Mouse (Mus musculus) E14TG2a.4 (cell line): ENCODE data around the gene Adgrf1.

Source experiments
- H3K27me3 ChIP-seq: 2 replicates; pipeline ENCODE4 v1.6.1; 2014; ENCODE audit warnings: low read length, control low read depth; ENCODE audit not compliant: insufficient read depth
- H3K36me3 ChIP-seq: 2 replicates; pipeline ENCODE4 v1.6.1; 2014; ENCODE audit warnings: low read length, control low read depth; ENCODE audit not compliant: insufficient read depth
- H3K4me1 ChIP-seq: replicated peaks from 2 replicates; pipeline ENCODE4 v1.6.1; 2014; ENCODE audit warnings: low read depth, low read length, control low read depth
- H3K4me3 ChIP-seq: replicated peaks from 2 replicates; pipeline ENCODE4 v1.5.1; 2014; ENCODE audit warnings: mild to moderate bottlenecking, low read length
- H3K9me3 ChIP-seq: 2 replicates; pipeline ENCODE4 v1.6.1; 2014; ENCODE audit warnings: low read length, control low read depth
- CTCF ChIP-seq: conservative IDR thresholded peaks from 2 replicates; pipeline ENCODE4 v1.5.1; 2014; ENCODE audit warnings: low read length
- NANOG ChIP-seq: IDR thresholded peaks from 2 replicates; pipeline ENCODE4 v1.6.1; 2014; ENCODE audit warnings: borderline replicate concordance, low read length, mixed read lengths
- POU5F1 ChIP-seq: IDR thresholded peaks from 2 replicates; pipeline ENCODE4 v1.6.1; 2014; ENCODE audit warnings: low read length, borderline replicate concordance

Gene Adgrf1

GRCm38 (mm10) chr17:43242609-43243008, 27.5 kb upstream of the Adgrf1 start:
- Histone ChIP-seq H3K27me3 (no peaks in the 10 kb centered on the region), H3K36me3 (no peaks in the 10 kb centered on the region), H3K4me1 (peaks cover 12% of the 10 kb centered on the region), H3K9me3 (no peaks in the 10 kb centered on the region), H3K4me3 (no peak overlapping the region)
- TF ChIP-seq NANOG = no peak
- no peak for TF ChIP-seq CTCF
- no peak for TF ChIP-seq POU5F1

- no peaks in the 10 kb centered on the region for H3K9me3 ChIP-seq
- H3K27me3 ChIP-seq = no peaks in the 10 kb centered on the region
- H3K4me1 ChIP-seq = peaks cover 7% of the 10 kb centered on the region
- no peak for TF ChIP-seq POU5F1
- no peak for TF ChIP-seq CTCF
- no peak for TF ChIP-seq NANOG
- no peak overlapping the region for H3K4me3 ChIP-seq
- no peaks in the 10 kb centered on the region for H3K36me3 ChIP-seq
Observed at GRCm38 (mm10) chr17:43245364-43245763, 24.8 kb upstream of the Adgrf1 start.

GRCm38 (mm10) chr17:43247245-43247644, 22.9 kb upstream of the Adgrf1 start:
- H3K36me3 ChIP-seq = no peaks in the 10 kb centered on the region
- H3K4me1 ChIP-seq = peaks cover 7% of the 10 kb centered on the region
- no peaks in the 10 kb centered on the region for H3K27me3 ChIP-seq
- TF ChIP-seq POU5F1 (no peak), CTCF (no peak), NANOG (no peak)
- H3K4me3 ChIP-seq = no peak overlapping the region
- H3K9me3 ChIP-seq = peaks cover 4% of the 10 kb centered on the region; the same call in 1 of the 2 replicates

GRCm38 (mm10) chr17:43249645-43250044, 20.5 kb upstream of the Adgrf1 start:
- Histone ChIP-seq H3K9me3 (peaks cover 4% of the 10 kb centered on the region; the same call in 1 of the 2 replicates), H3K27me3 (no peaks in the 10 kb centered on the region), H3K4me3 (no peak overlapping the region), H3K4me1 (peaks cover 7% of the 10 kb centered on the region), H3K36me3 (no peaks in the 10 kb centered on the region)
- TF ChIP-seq POU5F1 (no peak), CTCF (no peak), NANOG (no peak)

- Histone ChIP-seq H3K27me3 (no peaks in the 10 kb centered on the region), H3K36me3 (no peaks in the 10 kb centered on the region), H3K4me3 (no peak overlapping the region), H3K4me1 (peaks cover 11% of the 10 kb centered on the region), H3K9me3 (peaks cover 4% of the 10 kb centered on the region; the same call in 1 of the 2 replicates)
- no peak for TF ChIP-seq NANOG
- no peak for TF ChIP-seq CTCF
- TF ChIP-seq POU5F1 = no peak
Observed at GRCm38 (mm10) chr17:43251249-43252125, 18.6 kb upstream of the Adgrf1 start.

GRCm38 (mm10) chr17:43252846-43253245, 17.3 kb upstream of the Adgrf1 start:
- TF ChIP-seq CTCF (no peak), NANOG (no peak), POU5F1 (no peak)
- Histone ChIP-seq H3K9me3 (peaks cover 10% of the 10 kb centered on the region), H3K36me3 (no peaks in the 10 kb centered on the region), H3K4me1 (peaks cover 11% of the 10 kb centered on the region), H3K4me3 (no peak overlapping the region), H3K27me3 (no peaks in the 10 kb centered on the region)

- Histone ChIP-seq H3K36me3 (no peaks in the 10 kb centered on the region), H3K4me1 (peaks cover 8% of the 10 kb centered on the region), H3K27me3 (no peaks in the 10 kb centered on the region), H3K9me3 (peaks cover 17% of the 10 kb centered on the region), H3K4me3 (no peak overlapping the region)
- TF ChIP-seq POU5F1 (no peak), NANOG (no peak), CTCF (no peak)
Observed at GRCm38 (mm10) chr17:43254261-43254660, 15.9 kb upstream of the Adgrf1 start.

GRCm38 (mm10) chr17:43256536-43257135, 13.5 kb upstream of the Adgrf1 start:
- Histone ChIP-seq H3K36me3 (no peaks in the 10 kb centered on the region), H3K9me3 (peaks cover 19% of the 10 kb centered on the region), H3K4me1 (0 out of 2 replicates have a peak, but pooled peaks cover 4% of the 10 kb centered on the region), H3K27me3 (no peaks in the 10 kb centered on the region), H3K4me3 (no peak overlapping the region)
- TF ChIP-seq POU5F1 (no peak), NANOG (no peak), CTCF (no peak)
